Mouse (Mus musculus): ENCODE data around the gene Jph4. TPM values are rescaled to one million over a fixed set of nuclear protein-coding genes. Genes with fewer than 3 reads are reported as not detected.

Gene Jph4
- total and polyA plus RNA-seq, 3 experiments, result not detected

DNA sequence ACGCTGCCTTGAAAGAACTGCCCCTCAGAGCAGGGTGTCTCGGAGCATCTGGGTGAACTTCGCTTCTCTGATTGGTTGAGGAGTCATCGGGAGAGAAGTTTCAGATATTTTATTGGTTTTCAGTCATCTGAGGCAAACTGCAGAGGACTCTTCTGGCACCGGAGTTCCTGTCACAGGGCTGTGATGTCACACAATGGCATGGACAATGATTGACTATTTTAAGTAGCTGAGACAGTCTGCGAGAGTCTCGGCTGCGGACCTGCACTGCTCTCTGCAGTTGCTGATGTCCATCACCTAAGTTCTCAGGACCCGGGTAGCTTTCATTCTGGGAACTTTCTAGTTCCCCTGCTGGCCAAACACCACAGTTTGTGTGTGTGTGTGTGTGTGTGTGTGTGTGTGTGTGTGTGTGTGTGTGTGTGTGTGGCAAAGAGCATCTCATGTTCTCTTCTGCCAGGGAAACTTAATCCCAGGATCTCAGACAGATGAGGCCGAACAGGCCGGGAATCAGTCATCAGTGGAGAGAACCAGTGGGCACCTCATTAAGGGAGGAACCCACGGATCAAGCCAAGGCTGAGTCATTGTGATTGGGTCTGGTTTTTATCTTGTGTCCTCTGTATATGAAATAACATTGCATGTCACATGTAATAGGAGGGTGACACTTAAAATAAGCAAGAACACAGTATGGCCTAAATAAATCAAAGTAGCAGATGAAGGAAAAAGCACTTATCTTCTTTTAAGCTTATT lies 40.8 kb upstream of the Jph4 start:
- Histone ChIP-seq H3K9ac (ENCODE audit: control insufficient read depth, low read depth, low read length, poor library complexity, severe bottlenecking) (no peak overlapping the region), H3K9me3 (replicated peaks; ENCODE audit: insufficient read depth, low read length) (no peaks in the 10 kb centered on the region), H3K27me3 (ENCODE audit: control insufficient read depth in 1 of 2, insufficient read depth in 2 of 2, low read length in 2 of 2) (peaks cover 0 to 8% of the 10 kb centered on the region in 2 experiments; a peak in 2 of 4 replicates), H3K4me1 (ENCODE audit: control insufficient read depth in 1 of 2, insufficient read depth in 2 of 2, low read length in 2 of 2) (no peaks in the 10 kb centered on the region), H3K27ac (ENCODE audit: control insufficient read depth, low read depth, low read length) (no peak overlapping the region), H3K36me3 (ENCODE audit: control insufficient read depth in 1 of 2, insufficient read depth in 2 of 2, low read length in 2 of 2) (no peaks in the 10 kb centered on the region), H3K4me3 (ENCODE audit: control insufficient read depth in 1 of 2, insufficient read depth in 1 of 2, low read depth in 2 of 2, low read length in 2 of 2) (no peak overlapping the region), H3K79me2 (ENCODE audit: control insufficient read depth, insufficient read depth, low read length, poor library complexity) (no peaks in the 10 kb centered on the region)
- no peak for DNase-seq (ENCODE audit: low read depth, low spot score)
- no peak for TF ChIP-seq USF2 (IDR thresholded peaks at IDR 0.05; ENCODE audit: borderline replicate concordance in 1 of 2, insufficient read depth in 1 of 2, low read depth in 1 of 2, low read length in 2 of 2)
- TF ChIP-seq E2F4 (IDR thresholded peaks at IDR 0.05; ENCODE audit: borderline replicate concordance, low read depth, low read length), result no peak
- no peak for TF ChIP-seq POLR2A (IDR thresholded peaks at IDR 0.05; ENCODE audit: control insufficient read depth in 1 of 2, insufficient read depth in 1 of 2, low read depth in 1 of 2, low read length in 2 of 2, poor library complexity in 1 of 2)
- TF ChIP-seq MEF2A (IDR thresholded peaks at IDR 0.05; ENCODE audit: extremely low read depth, insufficient replicate concordance, low read depth, low read length, poor library complexity, severe bottlenecking), result no peak
- no peak for TF ChIP-seq NRF1 (IDR thresholded peaks at IDR 0.05; ENCODE audit: insufficient read depth, low read depth, low read length, poor library complexity, severe bottlenecking)
- no peak for TF ChIP-seq RCOR1 (IDR thresholded peaks at IDR 0.05; ENCODE audit: low read depth, low read length)
- TF ChIP-seq UBTF (IDR thresholded peaks at IDR 0.05; ENCODE audit: borderline replicate concordance, insufficient read depth, low read depth, low read length), result no peak
- no peak for TF ChIP-seq EP300 (IDR thresholded peaks at IDR 0.05; ENCODE audit: low read depth in 1 of 2, low read length in 2 of 2)
- no peak for TF ChIP-seq NELFE (IDR thresholded peaks at IDR 0.05; ENCODE audit: low read depth, low read length)
- no peak for TF ChIP-seq CTCF (IDR thresholded peaks at IDR 0.05 in 2 of 3, conservative IDR thresholded peaks at IDR 0.05 in 1 of 3; ENCODE audit: control insufficient read depth in 1 of 3, insufficient read depth in 1 of 3, low read depth in 2 of 3, low read length in 3 of 3, poor library complexity in 1 of 3, severe bottlenecking in 1 of 3)
- no peak for TF ChIP-seq TBP (IDR thresholded peaks at IDR 0.05; ENCODE audit: low read depth, low read length)
- no peak for TF ChIP-seq ZNF384 (IDR thresholded peaks at IDR 0.05; ENCODE audit: low read depth, low read length)
- TF ChIP-seq ZC3H11A (IDR thresholded peaks at IDR 0.05; ENCODE audit: low read depth, low read length), result no peak
- TF ChIP-seq ELF1 (IDR thresholded peaks at IDR 0.05; ENCODE audit: low read depth, low read length), result no peak

DNA sequence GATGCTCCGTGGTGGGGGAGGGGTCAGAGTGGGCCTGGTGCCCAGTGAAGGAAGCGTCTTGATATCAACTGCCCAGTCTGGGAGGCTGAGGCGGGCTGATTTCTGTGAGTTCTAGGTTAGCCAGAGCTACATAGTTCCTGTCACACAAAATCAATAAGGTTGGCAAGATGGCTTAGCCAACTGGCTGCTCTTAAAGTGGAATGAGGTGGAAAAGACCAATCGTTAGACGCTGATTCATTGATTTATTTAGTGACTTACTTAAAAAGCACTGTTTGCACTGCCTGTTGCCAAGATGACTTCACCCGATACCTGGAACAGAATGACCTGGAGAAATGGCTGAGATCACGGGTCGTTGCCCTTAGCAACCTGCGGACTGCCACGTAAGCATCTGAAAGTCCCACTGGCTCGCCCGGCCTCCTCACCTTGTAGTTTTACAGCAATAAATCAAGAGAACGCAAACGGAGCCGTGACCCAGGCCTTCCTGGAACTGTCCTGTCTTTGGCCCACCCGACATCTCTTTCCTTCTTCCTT lies 36.3 kb upstream of the Jph4 start:
- Histone ChIP-seq H3K27me3 (ENCODE audit: control insufficient read depth in 1 of 2, insufficient read depth in 2 of 2, low read length in 2 of 2) (peaks cover 0 to 7% of the 10 kb centered on the region in 2 experiments; a peak in 1 of 4 replicates), H3K4me1 (ENCODE audit: control insufficient read depth in 1 of 2, insufficient read depth in 2 of 2, low read length in 2 of 2) (no peaks in the 10 kb centered on the region; a peak in 1 of 4 replicates), H3K9me3 (replicated peaks; ENCODE audit: insufficient read depth, low read length) (no peaks in the 10 kb centered on the region), H3K36me3 (ENCODE audit: control insufficient read depth in 1 of 2, insufficient read depth in 2 of 2, low read length in 2 of 2) (no peaks in the 10 kb centered on the region), H3K79me2 (ENCODE audit: control insufficient read depth, insufficient read depth, low read length, poor library complexity) (no peaks in the 10 kb centered on the region), H3K4me3 (ENCODE audit: control insufficient read depth in 1 of 2, insufficient read depth in 1 of 2, low read depth in 2 of 2, low read length in 2 of 2) (no peak overlapping the region), H3K9ac (ENCODE audit: control insufficient read depth, low read depth, low read length, poor library complexity, severe bottlenecking) (no peak overlapping the region), H3K27ac (ENCODE audit: control insufficient read depth, low read depth, low read length) (no peak overlapping the region)
- TF ChIP-seq ETS1 (IDR thresholded peaks at IDR 0.05; ENCODE audit: low read depth, low read length), result no peak
- TF ChIP-seq CHD1 (IDR thresholded peaks at IDR 0.05; ENCODE audit: low read depth, low read length), result no peak
- no peak for TF ChIP-seq MAFK (IDR thresholded peaks at IDR 0.05; ENCODE audit: borderline replicate concordance, low read depth, low read length)
- no peak for TF ChIP-seq POLR2A (IDR thresholded peaks at IDR 0.05; ENCODE audit: control insufficient read depth in 1 of 2, insufficient read depth in 1 of 2, low read depth in 1 of 2, low read length in 2 of 2, poor library complexity in 1 of 2)
- TF ChIP-seq NELFE (IDR thresholded peaks at IDR 0.05; ENCODE audit: low read depth, low read length), result no peak
- no peak for TF ChIP-seq ZMIZ1 (IDR thresholded peaks at IDR 0.05; ENCODE audit: low read depth, low read length)
- TF ChIP-seq KAT2A (conservative IDR thresholded peaks at IDR 0.05; ENCODE audit: low read depth, low read length), result no peak
- no peak for TF ChIP-seq TCF12 (IDR thresholded peaks at IDR 0.05; ENCODE audit: low read depth, low read length)
- TF ChIP-seq ZC3H11A (IDR thresholded peaks at IDR 0.05; ENCODE audit: low read depth, low read length), result no peak
- no peak for TF ChIP-seq CTCF (IDR thresholded peaks at IDR 0.05 in 2 of 3, conservative IDR thresholded peaks at IDR 0.05 in 1 of 3; ENCODE audit: control insufficient read depth in 1 of 3, insufficient read depth in 1 of 3, low read depth in 2 of 3, low read length in 3 of 3, poor library complexity in 1 of 3, severe bottlenecking in 1 of 3)
- no peak for TF ChIP-seq CHD2 (IDR thresholded peaks at IDR 0.05; ENCODE audit: low read length)
- TF ChIP-seq USF2 (IDR thresholded peaks at IDR 0.05; ENCODE audit: borderline replicate concordance in 1 of 2, insufficient read depth in 1 of 2, low read depth in 1 of 2, low read length in 2 of 2), result no peak
- TF ChIP-seq BHLHE40 (IDR thresholded peaks at IDR 0.05; ENCODE audit: borderline replicate concordance, low read depth, low read length), result no peak
- no peak for TF ChIP-seq MYB (IDR thresholded peaks at IDR 0.05; ENCODE audit: low read depth, low read length)
- TF ChIP-seq GATA1 (IDR thresholded peaks at IDR 0.05; ENCODE audit: low read depth, low read length), result no peak
- TF ChIP-seq SMC3 (IDR thresholded peaks at IDR 0.05; ENCODE audit: low read depth, low read length), result no peak
- no peak for TF ChIP-seq ZKSCAN1 (IDR thresholded peaks at IDR 0.05; ENCODE audit: low read depth, low read length)
- no peak for TF ChIP-seq UBTF (IDR thresholded peaks at IDR 0.05; ENCODE audit: borderline replicate concordance, insufficient read depth, low read depth, low read length)
- TF ChIP-seq JUND (IDR thresholded peaks at IDR 0.05; ENCODE audit: low read depth, low read length), result no peak
- DNase-seq (ENCODE audit: low read depth, low spot score), result no peak

Data from MEL (cell line).